In genomic region chr9:121329181-121329580, GRCm38 (mm10) we compare ENCODE assay signal across 12 mouse cellular contexts. TPM values are rescaled to one million over a fixed set of nuclear protein-coding genes. Genes with fewer than 3 reads are reported as not detected.
DNase-seq lines count a peak whose midpoint lies in the region; ATAC-seq lines count a peak whose summit lies in the region.
"Had no signal": no experiment of that assay in that cellular context is flagged by ENCODE, and none has a peak within 500 bp of the region (broad histone marks: within the 10 kb centered on the region; RNA-seq: fewer than 3 reads in every experiment).

No protein-coding gene starts in this region.

- no peak overlapping the region for H3K4me2 ChIP-seq in hindbrain, embryonic 11.5 days (replicated peaks; ENCODE audit: low read depth, low read length)
- no peak overlapping the region for H3K4me2 ChIP-seq in hindbrain, embryonic 14.5 days (replicated peaks)
- no peak overlapping the region for H3K4me2 ChIP-seq in midbrain, embryonic 13.5 days (replicated peaks)
- H3K4me2 ChIP-seq: liver, embryonic 15.5 days had no signal

- DNase-seq in hindbrain, embryonic 11.5 days (ENCODE audit: low spot score), result no peak
- DNase-seq in hindbrain, embryonic 14.5 days (ENCODE audit: low spot score), result no peak
- DNase-seq in embryonic facial prominence, embryonic 10.5 days (ENCODE audit: low spot score), result no peak
- DNase-seq in heart, postnatal 14 days, result peak; percentile 57 to 61
- DNase-seq in cerebellum, adult 8-10 months, result no peak
- no peak for DNase-seq in kidney, postnatal 4 days
- no peak for DNase-seq in gastrocnemius, adult 8-10 months (ENCODE audit: low spot score in 2 of 2)
- DNase-seq: cerebellum, postnatal 14 days; kidney, postnatal 36 days had no signal

- intact Hi-C loops in heart, postnatal 14 days (cut with DNase I), result no loop called here

- no peaks in the 10 kb centered on the region for H3K36me3 ChIP-seq in hindbrain, embryonic 11.5 days (ENCODE audit: control insufficient read depth, insufficient read depth, low read length)
- H3K36me3 ChIP-seq in hindbrain, embryonic 14.5 days (replicated peaks; ENCODE audit: control insufficient read depth, insufficient read depth), result no peaks in the 10 kb centered on the region
- peaks cover 8% of the 10 kb centered on the region for H3K36me3 ChIP-seq in embryonic facial prominence, embryonic 10.5 days (replicated peaks)
- H3K36me3 ChIP-seq in midbrain, embryonic 13.5 days, result no peaks in the 10 kb centered on the region

- H3K27me3 ChIP-seq in hindbrain, embryonic 11.5 days (ENCODE audit: control insufficient read depth, insufficient read depth, low read length), result no peaks in the 10 kb centered on the region
- H3K27me3 ChIP-seq in hindbrain, embryonic 14.5 days (ENCODE audit: control insufficient read depth, insufficient read depth, low read length), result no peaks in the 10 kb centered on the region
- H3K27me3 ChIP-seq in embryonic facial prominence, embryonic 10.5 days (replicated peaks; ENCODE audit: low read depth, poor library complexity, severe bottlenecking), result no peaks in the 10 kb centered on the region
- H3K27me3 ChIP-seq in midbrain, embryonic 13.5 days, result no peaks in the 10 kb centered on the region
- H3K27me3 ChIP-seq: liver, embryonic 15.5 days had no signal

- H3K9ac ChIP-seq in hindbrain, embryonic 11.5 days (ENCODE audit: low read depth, low read length), result no peak overlapping the region
- H3K9ac ChIP-seq in hindbrain, embryonic 14.5 days, result no peak overlapping the region
- H3K9ac ChIP-seq in midbrain, embryonic 13.5 days (replicated peaks), result peak overlapping the region; percentile 32; the same call in 1 of the 2 replicates
- H3K9ac ChIP-seq: liver, embryonic 15.5 days had no signal

- 72% methylated on average over 8 of the region's 8 CpGs for WGBS in hindbrain, embryonic 11.5 days
- 60% methylated on average over 8 of the region's 8 CpGs for WGBS in hindbrain, embryonic 14.5 days
- WGBS in embryonic facial prominence, embryonic 10.5 days, result 77% methylated on average over 8 of the region's 8 CpGs
- 60% methylated on average over 8 of the region's 8 CpGs for WGBS in midbrain, embryonic 13.5 days

- ATAC-seq in hindbrain, embryonic 11.5 days (ENCODE audit: low FRiP score), result no peak
- no peak for ATAC-seq in hindbrain, embryonic 14.5 days (ENCODE audit: low FRiP score)
- ATAC-seq in midbrain, embryonic 13.5 days, result no peak
- ATAC-seq: CD4-positive, CD25-positive, alpha-beta regulatory T cell, adult 4 months had no signal

- H3K9me3 ChIP-seq in hindbrain, embryonic 11.5 days (ENCODE audit: control insufficient read depth, low read length), result no peaks in the 10 kb centered on the region
- no peaks in the 10 kb centered on the region for H3K9me3 ChIP-seq in hindbrain, embryonic 14.5 days (ENCODE audit: control insufficient read depth, low read length)
- H3K9me3 ChIP-seq in embryonic facial prominence, embryonic 10.5 days, result no peaks in the 10 kb centered on the region
- no peaks in the 10 kb centered on the region for H3K9me3 ChIP-seq in midbrain, embryonic 13.5 days
- H3K9me3 ChIP-seq: liver, embryonic 15.5 days had no signal

- H3K27ac ChIP-seq in hindbrain, embryonic 11.5 days (ENCODE audit: low read depth, low read length), result peak overlapping the region; percentile 19; the same call in 1 of the 2 replicates
- no peak overlapping the region for H3K27ac ChIP-seq in hindbrain, embryonic 14.5 days
- H3K27ac ChIP-seq in embryonic facial prominence, embryonic 10.5 days (replicated peaks), result peak overlapping the region; percentile 35
- H3K27ac ChIP-seq in midbrain, embryonic 13.5 days, result peak overlapping the region; percentile 90
- H3K27ac ChIP-seq: liver, embryonic 15.5 days had no signal

- H3K4me1 ChIP-seq in hindbrain, embryonic 11.5 days (replicated peaks; ENCODE audit: control insufficient read depth, insufficient read depth, low read length), result peaks cover 17% of the 10 kb centered on the region
- H3K4me1 ChIP-seq in hindbrain, embryonic 14.5 days (replicated peaks; ENCODE audit: control insufficient read depth, insufficient read depth, low read length), result peaks cover 25% of the 10 kb centered on the region
- peaks cover 49% of the 10 kb centered on the region for H3K4me1 ChIP-seq in embryonic facial prominence, embryonic 10.5 days
- peaks cover 40% of the 10 kb centered on the region for H3K4me1 ChIP-seq in midbrain, embryonic 13.5 days (replicated peaks)

- no peak overlapping the region for H3K4me3 ChIP-seq in hindbrain, embryonic 11.5 days (ENCODE audit: low read depth, low read length)
- no peak overlapping the region for H3K4me3 ChIP-seq in hindbrain, embryonic 14.5 days (replicated peaks; ENCODE audit: low read length)
- H3K4me3 ChIP-seq in embryonic facial prominence, embryonic 10.5 days, result no peak overlapping the region
- no peak overlapping the region for H3K4me3 ChIP-seq in midbrain, embryonic 13.5 days (replicated peaks)
- H3K4me3 ChIP-seq: liver, embryonic 15.5 days had no signal

RNA-seq across cellular contexts. Expression of gene Trak1, which starts 31.9 kb away (rescaled TPM):
- polyA plus RNA-seq in hindbrain, embryonic 11.5 days (2014; fragmentation: Nextera tagmentation; extraction: Ambion mirVana), result 19.8 and 21.2 TPM in 2 replicates
- 63.0 and 65.9 TPM in 2 replicates for polyA plus RNA-seq in hindbrain, embryonic 14.5 days (2014; fragmentation: Nextera tagmentation; extraction: Ambion mirVana)
- polyA plus RNA-seq in embryonic facial prominence, embryonic 10.5 days (2016; fragmentation: Nextera tagmentation; extraction: Ambion mirVana), result 14.1 and 14.7 TPM in 2 replicates
- 100 to 1,000 TPM; 323 to 335 TPM for total RNA-seq in heart, postnatal 14 days (2021)
- polyA plus RNA-seq in midbrain, embryonic 13.5 days (2015; fragmentation: Nextera tagmentation; extraction: Ambion mirVana), result 41.1 and 44.8 TPM in 2 replicates
- total RNA-seq in gastrocnemius, adult 8-10 months (2022), result 100 to 1,000 TPM; 133 to 200 (median 169) TPM

RNA-seq across cellular contexts. Expression of gene Ulk4, which starts 52.2 kb away (rescaled TPM):
- polyA plus RNA-seq in hindbrain, embryonic 11.5 days (2014; fragmentation: Nextera tagmentation; extraction: Ambion mirVana), result 161 and 185 TPM in 2 replicates
- polyA plus RNA-seq in hindbrain, embryonic 14.5 days (2014; fragmentation: Nextera tagmentation; extraction: Ambion mirVana), result 50.0 and 65.6 TPM in 2 replicates
- 140 TPM in 2 replicates for polyA plus RNA-seq in embryonic facial prominence, embryonic 10.5 days (2016; fragmentation: Nextera tagmentation; extraction: Ambion mirVana)
- 1 to 10 TPM in 1 of 2 experiments, under 1 TPM in 1; 0.49 to 1.0 TPM for total RNA-seq in heart, postnatal 14 days (2021)
- 151 and 159 TPM in 2 replicates for polyA plus RNA-seq in midbrain, embryonic 13.5 days (2015; fragmentation: Nextera tagmentation; extraction: Ambion mirVana)
- total RNA-seq in gastrocnemius, adult 8-10 months (2022), result under 1 TPM in 1 of 4 experiments, not detected in 3; 0.44 TPM

Comparison
In these comparisons a context has a peak if more than half of its experiments do, and no peak if none do; other contexts are left out.
1. DNase-seq: peak in heart, postnatal 14 days (2 of 2); none in hindbrain, embryonic 11.5 days (single experiment), hindbrain, embryonic 14.5 days (single experiment), embryonic facial prominence, embryonic 10.5 days (single experiment), cerebellum, adult 8-10 months (single experiment), kidney, postnatal 4 days (0 of 2) and gastrocnemius, adult 8-10 months (0 of 2).